Mouse (Mus musculus) heart, embryonic 11.5 days (tissue): ENCODE results near the gene Hoxd8. TPM values are rescaled to one million over a fixed set of nuclear protein-coding genes. Genes with fewer than 3 reads are reported as not detected.

ENCODE experiments used
- ATAC-seq: fragments of 200-750 bp; cut with Nextera tagmentation; replicated peaks from 2 replicates; pipeline ENCODE4 v1.8.0; 2017; ENCODE audit warnings: moderate library complexity; ENCODE audit not compliant: insufficient number of reproducible peaks, low FRiP score, low TSS enrichment
- H3K27ac ChIP-seq: fragments of 300-500 bp; sonication (generic); 2 replicates; pipeline ENCODE4 v1.5.1; 2014; ENCODE audit warnings: mild to moderate bottlenecking, low read depth, low read length
- H3K27me3 ChIP-seq: fragments of 300-500 bp; sonication (generic); 2 replicates; pipeline ENCODE4 v1.6.1; 2014; ENCODE audit warnings: mild to moderate bottlenecking, low read length, mixed read lengths; ENCODE audit not compliant: control insufficient read depth, insufficient read depth
- H3K36me3 ChIP-seq: fragments of 300-500 bp; sonication (generic); 2 replicates; pipeline ENCODE4 v1.6.1; 2014; ENCODE audit warnings: mild to moderate bottlenecking, low read length, moderate library complexity, mixed read lengths; ENCODE audit not compliant: control insufficient read depth, insufficient read depth
- H3K4me1 ChIP-seq: fragments of 300-500 bp; sonication (generic); 2 replicates; pipeline ENCODE4 v1.6.1; 2014; ENCODE audit warnings: low read length; ENCODE audit not compliant: control insufficient read depth, insufficient read depth
- H3K4me2 ChIP-seq: fragments of 300-500 bp; sonication (generic); 2 replicates; pipeline ENCODE4 v1.6.1; 2014; ENCODE audit warnings: mild to moderate bottlenecking, moderate library complexity
- H3K4me3 ChIP-seq: fragments of 300-500 bp; sonication (generic); 2 replicates; pipeline ENCODE4 v1.5.1; 2014; ENCODE audit warnings: low read depth, low read length
- H3K9ac ChIP-seq: fragments of 300-500 bp; sonication (generic); 2 replicates; pipeline ENCODE4 v1.6.1; 2014; ENCODE audit warnings: mild to moderate bottlenecking, low read depth, low read length, moderate library complexity
- H3K9me3 ChIP-seq: fragments of 300-500 bp; sonication (generic); replicated peaks from 2 replicates; pipeline ENCODE4 v1.6.1; 2016; ENCODE audit warnings: low read length; ENCODE audit not compliant: control insufficient read depth
- WGBS: fragments of 180-500 bp; shearing (Covaris S2); extraction: QIAGEN DNeasy Blood & Tissue Kit; methylation state at CpG from one replicate; pipeline ENCODE4 v1.1.7; 2014; ENCODE audit not compliant: insufficient replicate concordance; 5-methylcytosine and 5-hydroxymethylcytosine counted together
- polyA plus RNA-seq: library from polyadenylated mRNA; unstranded; fragments of >200 nt; fragmentation: Nextera tagmentation; extraction: Ambion mirVana; gene quantifications from 2 replicates; pipeline ENCODE4 v1.2.1, GENCODE M21; 2014

Hoxd8 gene
- polyA plus RNA-seq, 1 experiment from 2014 or later: 0.30 TPM

DNA sequence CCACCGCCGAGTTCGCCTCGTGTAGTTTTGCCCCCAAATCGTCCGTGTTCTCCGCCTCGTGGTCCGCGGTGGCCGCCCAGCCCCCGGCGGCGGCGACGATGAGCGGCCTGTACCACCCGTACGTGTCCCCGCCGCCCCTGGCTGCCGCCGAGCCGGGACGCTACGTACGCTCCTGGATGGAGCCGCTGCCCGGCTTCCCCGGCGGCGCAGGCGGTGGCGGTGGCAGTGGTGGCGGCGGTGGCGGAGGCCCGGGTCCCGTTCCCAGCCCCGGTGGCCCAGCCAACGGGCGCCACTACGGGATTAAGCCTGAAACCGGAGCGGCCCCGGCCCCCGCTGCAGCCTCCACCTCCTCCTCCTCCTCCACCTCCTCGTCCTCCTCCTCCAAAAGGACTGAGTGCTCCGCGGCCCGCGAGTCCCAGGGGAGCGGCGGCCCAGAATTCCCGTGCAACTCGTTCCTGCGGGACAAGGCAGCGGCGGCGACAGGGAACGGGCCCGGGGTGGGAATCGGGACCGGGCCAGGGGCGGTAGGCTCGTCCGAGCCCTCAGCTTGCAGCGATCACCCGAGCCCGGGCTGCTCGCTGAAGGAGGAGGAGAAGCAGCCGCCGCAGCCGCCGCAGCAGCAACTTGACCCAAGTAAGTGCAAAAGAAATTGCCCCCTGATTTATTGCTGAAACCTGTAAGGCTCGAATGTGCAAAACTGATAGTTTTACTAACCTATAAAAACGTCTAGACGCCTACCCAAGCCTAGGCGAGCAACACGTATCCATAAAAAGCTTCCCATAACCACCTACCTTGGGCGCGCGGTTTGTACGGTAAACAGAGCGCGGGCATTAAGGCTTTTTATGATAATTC is 6.0 kb upstream of the Hoxd8 start:
- Histone ChIP-seq H3K27ac (no peak overlapping the region), H3K27me3 (peaks cover 97% of the 10 kb centered on the region), H3K4me1 (peaks cover 2% of the 10 kb centered on the region; the same call in 1 of the 2 replicates), H3K36me3 (no peaks in the 10 kb centered on the region), H3K9me3 (no peaks in the 10 kb centered on the region), H3K4me3 (peak overlapping the region; percentile 41), H3K4me2 (peak overlapping the region; percentile 69), H3K9ac (0 out of 2 replicates have a peak overlapping the region, but pooled peaks have one; percentile 28)
- WGBS: under 1% methylated on average over 86 of the region's 86 CpGs
- ATAC-seq: 0 out of 2 replicates have a peak, but pooled peaks have one; percentile 7

DNA sequence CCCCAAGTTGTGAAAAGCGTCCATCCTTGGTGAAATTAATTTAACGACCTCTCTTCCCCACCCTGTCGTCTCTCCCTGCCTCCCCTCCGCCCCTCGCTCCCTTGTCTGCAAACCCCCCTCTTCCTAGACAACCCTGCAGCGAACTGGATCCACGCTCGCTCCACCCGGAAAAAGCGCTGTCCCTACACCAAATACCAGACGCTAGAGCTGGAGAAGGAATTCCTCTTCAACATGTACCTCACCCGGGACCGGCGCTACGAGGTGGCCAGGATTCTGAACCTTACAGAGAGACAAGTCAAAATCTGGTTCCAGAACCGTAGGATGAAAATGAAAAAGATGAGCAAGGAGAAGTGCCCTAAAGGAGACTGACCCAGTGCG is 5.4 kb upstream of the Hoxd8 start:
- ATAC-seq: no peak
- under 1% methylated on average over 17 of the region's 17 CpGs for WGBS
- Histone ChIP-seq H3K27me3 (peaks cover 97% of the 10 kb centered on the region), H3K9me3 (no peaks in the 10 kb centered on the region), H3K27ac (no peak overlapping the region), H3K36me3 (no peaks in the 10 kb centered on the region), H3K4me2 (no peak overlapping the region), H3K9ac (no peak overlapping the region), H3K4me1 (peaks cover 2% of the 10 kb centered on the region; the same call in 1 of the 2 replicates), H3K4me3 (no peak overlapping the region)

DNA sequence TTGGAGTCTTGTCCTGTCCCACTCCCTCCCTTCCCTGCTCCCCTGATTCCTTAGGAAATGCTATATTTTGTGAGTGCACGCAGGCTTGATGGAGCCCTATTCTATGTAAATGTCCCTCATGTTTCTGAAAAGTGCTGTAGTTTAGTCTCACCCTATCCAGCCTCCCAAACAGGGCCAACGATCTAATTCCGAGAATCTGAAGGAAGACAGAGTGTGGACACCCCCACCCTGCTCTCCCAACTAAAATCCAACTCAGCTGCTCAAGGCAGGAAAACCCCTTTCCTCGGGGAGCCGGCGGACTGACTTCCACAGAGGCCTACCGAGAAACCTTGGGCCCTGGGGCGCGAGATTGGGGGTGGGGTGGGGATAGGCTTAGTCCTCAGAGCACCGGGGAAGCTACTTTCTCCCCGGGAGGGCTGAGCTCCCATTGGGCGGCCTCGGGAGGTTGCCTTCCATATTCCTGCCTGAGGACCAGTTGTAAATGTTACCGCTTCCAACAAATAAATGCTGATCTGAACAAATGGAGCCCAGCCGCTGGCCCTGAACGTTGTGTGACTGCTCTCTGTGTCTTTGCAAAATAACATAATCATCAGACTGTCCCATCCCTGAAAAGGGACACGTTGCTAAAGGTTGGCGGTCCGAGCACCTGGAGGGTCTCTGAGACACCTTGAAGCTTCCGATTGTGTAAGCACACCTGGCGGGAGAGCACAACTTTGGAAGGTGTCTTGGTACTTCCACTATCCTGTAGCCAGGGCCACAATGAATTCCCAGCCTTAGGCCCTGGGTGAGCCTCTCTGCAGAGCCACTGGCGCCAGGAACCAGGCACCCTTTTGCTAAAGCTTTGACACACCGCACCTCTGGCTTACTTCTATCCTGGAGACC is 4.5 kb upstream of the Hoxd8 start:
- Histone ChIP-seq H3K27ac (no peak overlapping the region), H3K4me2 (no peak overlapping the region), H3K4me3 (no peak overlapping the region), H3K9ac (no peak overlapping the region), H3K9me3 (no peaks in the 10 kb centered on the region), H3K36me3 (no peaks in the 10 kb centered on the region), H3K27me3 (peaks cover 97% of the 10 kb centered on the region), H3K4me1 (peaks cover 2% of the 10 kb centered on the region; the same call in 1 of the 2 replicates)
- 3% methylated on average over 23 of the region's 23 CpGs for WGBS
- ATAC-seq: no peak

DNA sequence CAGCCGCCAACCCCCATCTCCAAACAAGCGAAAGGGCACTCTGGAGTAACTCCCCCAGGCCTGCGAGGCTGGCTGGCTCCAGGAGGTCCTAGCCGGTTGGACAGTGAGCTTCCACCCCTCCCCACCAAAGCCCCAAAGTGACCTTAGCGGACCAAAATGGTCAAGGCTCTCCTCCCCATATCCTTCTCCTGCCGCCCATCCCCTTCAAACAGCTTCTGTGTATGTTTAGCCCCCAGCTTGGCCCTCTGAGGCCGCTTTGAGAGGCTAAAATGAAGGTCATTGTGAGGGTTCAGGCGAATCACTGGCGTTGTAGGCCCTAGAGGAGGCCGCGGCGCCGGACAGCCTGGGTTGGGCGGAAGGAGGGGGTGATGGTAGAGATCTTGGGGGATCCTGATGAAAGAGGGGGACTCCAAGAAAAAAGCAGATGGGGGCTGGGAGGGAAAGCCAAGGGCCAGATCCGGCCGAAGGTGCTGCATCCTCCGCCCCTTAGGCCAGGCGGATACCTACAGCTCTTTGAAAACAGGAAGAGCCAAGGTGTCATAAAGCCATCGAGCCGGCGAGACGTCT is 3.8 kb upstream of the Hoxd8 start:
- no peaks in the 10 kb centered on the region for H3K9me3 ChIP-seq
- no peak overlapping the region for H3K4me3 ChIP-seq
- peaks cover 97% of the 10 kb centered on the region for H3K27me3 ChIP-seq
- 3% methylated on average over 22 of the region's 22 CpGs for WGBS
- H3K36me3 ChIP-seq: no peaks in the 10 kb centered on the region
- H3K27ac ChIP-seq: no peak overlapping the region
- no peak for ATAC-seq
- H3K4me2 ChIP-seq: no peak overlapping the region
- H3K9ac ChIP-seq: no peak overlapping the region
- peaks cover 3% of the 10 kb centered on the region for H3K4me1 ChIP-seq

DNA sequence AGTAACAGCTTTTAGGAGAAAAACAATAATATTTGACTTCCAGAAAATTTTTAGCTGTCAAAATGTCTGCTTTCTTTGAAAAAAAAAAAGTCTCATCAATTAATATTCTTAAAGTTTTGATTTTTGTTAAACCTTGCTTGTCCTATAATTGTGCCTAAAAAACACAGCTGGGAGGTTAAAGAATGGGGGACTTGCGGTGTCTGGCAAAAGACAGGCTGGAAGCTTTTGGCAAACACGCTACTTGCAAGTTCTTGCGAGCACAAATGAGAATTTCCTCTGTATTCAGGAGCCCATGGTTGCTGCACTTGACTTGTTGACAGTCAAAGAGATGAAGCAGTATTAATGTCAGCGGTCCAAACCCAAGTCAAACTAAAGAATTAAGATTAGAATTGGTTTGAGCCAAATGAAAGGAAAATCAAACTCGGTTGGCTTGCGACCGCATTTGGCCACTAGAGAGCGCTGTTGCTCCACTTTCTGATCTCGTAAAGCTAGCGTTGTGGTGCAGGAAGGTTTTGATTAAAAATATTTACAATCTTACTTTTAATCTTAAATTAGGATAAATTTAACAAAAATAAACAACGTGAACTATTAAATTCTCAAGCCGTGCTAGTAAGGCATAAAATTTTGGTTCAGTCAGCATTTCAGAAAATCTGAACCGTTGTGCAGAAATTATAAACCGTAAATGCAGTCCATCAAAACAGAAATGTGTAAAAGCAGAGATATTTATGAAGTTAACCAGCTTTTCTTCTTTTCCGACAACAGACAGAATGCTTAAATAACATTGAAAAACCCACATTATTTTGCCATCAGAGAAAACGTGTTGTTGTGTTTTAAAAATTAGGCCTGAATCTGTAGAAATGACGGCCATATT is 2.2 kb upstream of the Hoxd8 start:
- Histone ChIP-seq H3K4me3 (no peak overlapping the region), H3K27ac (no peak overlapping the region), H3K9me3 (no peaks in the 10 kb centered on the region), H3K9ac (no peak overlapping the region), H3K4me2 (no peak overlapping the region), H3K27me3 (peaks cover 94% of the 10 kb centered on the region), H3K4me1 (peaks cover 5% of the 10 kb centered on the region), H3K36me3 (no peaks in the 10 kb centered on the region)
- no peak for ATAC-seq
- WGBS: 14% methylated on average over 17 of the region's 17 CpGs

DNA sequence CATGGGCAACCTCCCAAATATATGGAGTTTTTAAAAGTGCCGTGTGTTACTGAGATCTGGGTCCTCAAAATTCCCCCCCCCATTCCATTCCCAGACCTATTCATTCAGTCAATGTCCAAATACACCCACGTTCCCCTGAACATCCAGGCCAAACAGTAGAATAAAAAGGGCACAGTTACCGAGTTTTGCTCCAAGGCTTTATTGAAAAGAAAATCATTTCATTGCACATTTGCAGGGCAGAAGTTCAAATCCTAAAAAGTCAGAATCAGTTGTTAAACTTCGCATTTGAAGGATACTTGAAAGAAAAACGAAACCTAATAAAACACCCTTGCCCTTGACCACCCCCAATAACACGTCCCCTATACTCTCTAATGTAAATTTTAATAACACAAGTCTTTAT is 1.6 kb upstream of the Hoxd8 start:
- Histone ChIP-seq H3K9me3 (no peaks in the 10 kb centered on the region), H3K27me3 (peaks cover 94% of the 10 kb centered on the region), H3K9ac (no peak overlapping the region), H3K4me1 (peaks cover 5% of the 10 kb centered on the region), H3K27ac (no peak overlapping the region), H3K4me3 (no peak overlapping the region), H3K36me3 (no peaks in the 10 kb centered on the region), H3K4me2 (no peak overlapping the region)
- WGBS: 21% methylated on average over 6 of the region's 6 CpGs
- no peak for ATAC-seq

DNA sequence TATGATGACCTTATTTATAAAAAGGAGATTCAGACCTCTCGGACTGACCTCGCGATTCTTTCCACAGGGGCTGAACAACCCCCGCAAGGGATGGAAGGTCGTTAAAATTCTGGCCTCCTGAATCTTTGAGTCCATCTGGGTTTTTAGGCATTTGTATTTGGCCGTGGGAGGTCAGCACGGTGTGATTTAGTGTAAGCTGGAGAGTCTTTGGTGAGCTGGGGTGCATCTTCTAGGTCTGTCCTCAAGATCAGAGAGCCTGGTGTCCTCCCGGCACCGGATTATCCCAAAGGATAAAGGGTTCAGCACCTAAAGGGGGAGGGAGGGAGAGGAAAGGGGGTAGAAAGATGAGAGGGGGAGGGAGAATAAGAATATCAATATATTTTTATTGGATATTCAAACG is 1.1 kb upstream of the Hoxd8 start:
- peaks cover 94% of the 10 kb centered on the region for H3K27me3 ChIP-seq
- peaks cover 3% of the 10 kb centered on the region for H3K4me1 ChIP-seq
- no peak for ATAC-seq
- no peaks in the 10 kb centered on the region for H3K9me3 ChIP-seq
- WGBS: 3% methylated on average over 10 of the region's 10 CpGs
- no peak overlapping the region for H3K4me3 ChIP-seq
- H3K9ac ChIP-seq: no peak overlapping the region
- no peak overlapping the region for H3K27ac ChIP-seq
- no peak overlapping the region for H3K4me2 ChIP-seq
- H3K36me3 ChIP-seq: no peaks in the 10 kb centered on the region
